Mouse (Mus musculus): ENCODE measurements around the gene Hmcn2. TPM values are rescaled to one million over a fixed set of nuclear protein-coding genes. Genes with fewer than 3 reads are reported as not detected.

Gene Hmcn2
- polyA plus RNA-seq, 1 experiment from 2014 or later = 4.1 TPM

- Histone ChIP-seq H3K9me3 (no peaks in the 10 kb centered on the region), H3K27me3 (replicated peaks) (no peaks in the 10 kb centered on the region), H3K27ac (no peak overlapping the region), H3K4me3 (replicated peaks) (no peak overlapping the region), H3K36me3 (no peaks in the 10 kb centered on the region), H3K9ac (no peak overlapping the region), H3K4me1 (no peaks in the 10 kb centered on the region), H3K4me2 (no peak overlapping the region)
- no peak for ATAC-seq (ENCODE audit: insufficient read depth, low FRiP score, low read depth)
- 78% methylated on average over 5 of the region's 5 CpGs for WGBS
Measured at GRCm38 (mm10) chr2:31494315-31494714, 180.1 kb downstream of the Hmcn2 start.

GRCm38 (mm10) chr2:31495046-31495476 is 180.8 kb downstream of the Hmcn2 start:
- H3K36me3 ChIP-seq = no peaks in the 10 kb centered on the region
- H3K9me3 ChIP-seq = no peaks in the 10 kb centered on the region
- H3K4me3 ChIP-seq (replicated peaks) = no peak overlapping the region
- WGBS = 61% methylated on average over 13 of the region's 13 CpGs
- ATAC-seq (ENCODE audit: insufficient read depth, low FRiP score, low read depth) = no peak
- no peak overlapping the region for H3K9ac ChIP-seq
- H3K4me2 ChIP-seq = no peak overlapping the region
- no peak overlapping the region for H3K27ac ChIP-seq
- no peaks in the 10 kb centered on the region for H3K4me1 ChIP-seq
- no peaks in the 10 kb centered on the region for H3K27me3 ChIP-seq (replicated peaks)

DNA sequence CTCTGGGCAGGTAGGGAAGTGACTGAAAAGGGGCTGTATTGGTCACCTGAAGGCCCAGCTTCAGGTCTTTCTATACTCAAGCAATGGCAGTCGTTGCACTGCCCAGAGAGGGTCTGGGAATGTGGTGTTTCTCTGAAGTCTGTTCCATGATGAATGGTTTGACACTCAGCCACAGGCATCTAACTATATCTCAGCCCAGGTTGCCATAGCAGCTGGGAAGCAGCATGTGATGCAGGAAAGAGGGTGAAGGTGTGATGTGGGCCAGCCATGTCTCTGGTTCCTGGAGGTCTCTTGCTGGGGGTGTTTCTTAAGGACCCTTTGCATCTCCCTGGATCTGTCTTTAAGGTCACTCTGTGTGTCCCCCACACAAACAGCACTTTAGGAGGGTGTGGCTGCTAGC is 181.9 kb downstream of the Hmcn2 start:
- Histone ChIP-seq H3K27ac (no peak overlapping the region), H3K27me3 (replicated peaks) (no peaks in the 10 kb centered on the region), H3K4me3 (replicated peaks) (no peak overlapping the region), H3K9me3 (no peaks in the 10 kb centered on the region), H3K4me1 (no peaks in the 10 kb centered on the region), H3K4me2 (no peak overlapping the region), H3K36me3 (no peaks in the 10 kb centered on the region), H3K9ac (no peak overlapping the region)
- ATAC-seq (ENCODE audit: insufficient read depth, low FRiP score, low read depth) = no peak
- 11% methylated on average over 1 of the region's 1 CpGs for WGBS

- Histone ChIP-seq H3K36me3 (no peaks in the 10 kb centered on the region), H3K27ac (no peak overlapping the region), H3K4me2 (no peak overlapping the region), H3K4me3 (replicated peaks) (no peak overlapping the region), H3K9ac (no peak overlapping the region), H3K4me1 (no peaks in the 10 kb centered on the region), H3K27me3 (replicated peaks) (no peaks in the 10 kb centered on the region), H3K9me3 (no peaks in the 10 kb centered on the region)
- no peak for ATAC-seq (ENCODE audit: insufficient read depth, low FRiP score, low read depth)
- 55% methylated on average over 7 of the region's 7 CpGs for WGBS
Measured at GRCm38 (mm10) chr2:31497113-31497512, 182.9 kb downstream of the Hmcn2 start.

DNA sequence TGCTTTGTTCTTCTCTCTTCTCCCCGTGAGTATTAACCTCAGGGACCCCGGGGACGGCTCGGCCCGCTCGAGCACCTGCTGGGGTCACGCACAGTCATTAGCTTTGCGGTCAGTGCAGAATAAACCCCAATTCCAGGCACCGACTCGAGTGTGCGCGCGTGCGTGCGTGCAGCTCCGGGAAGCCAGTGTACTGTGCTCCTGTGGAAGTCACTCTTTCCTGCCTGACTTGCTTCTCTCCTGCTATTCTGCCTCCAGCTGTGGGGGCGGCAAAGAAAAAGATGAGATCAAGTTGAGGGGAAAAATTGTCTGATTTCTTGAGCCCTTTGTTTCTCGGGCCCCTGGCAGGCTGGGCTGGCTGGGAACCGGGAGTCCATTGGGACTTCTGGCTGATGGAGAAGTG is 183.4 kb downstream of the Hmcn2 start:
- H3K27me3 ChIP-seq (replicated peaks) = no peaks in the 10 kb centered on the region
- no peak overlapping the region for H3K27ac ChIP-seq
- no peaks in the 10 kb centered on the region for H3K36me3 ChIP-seq

DNA sequence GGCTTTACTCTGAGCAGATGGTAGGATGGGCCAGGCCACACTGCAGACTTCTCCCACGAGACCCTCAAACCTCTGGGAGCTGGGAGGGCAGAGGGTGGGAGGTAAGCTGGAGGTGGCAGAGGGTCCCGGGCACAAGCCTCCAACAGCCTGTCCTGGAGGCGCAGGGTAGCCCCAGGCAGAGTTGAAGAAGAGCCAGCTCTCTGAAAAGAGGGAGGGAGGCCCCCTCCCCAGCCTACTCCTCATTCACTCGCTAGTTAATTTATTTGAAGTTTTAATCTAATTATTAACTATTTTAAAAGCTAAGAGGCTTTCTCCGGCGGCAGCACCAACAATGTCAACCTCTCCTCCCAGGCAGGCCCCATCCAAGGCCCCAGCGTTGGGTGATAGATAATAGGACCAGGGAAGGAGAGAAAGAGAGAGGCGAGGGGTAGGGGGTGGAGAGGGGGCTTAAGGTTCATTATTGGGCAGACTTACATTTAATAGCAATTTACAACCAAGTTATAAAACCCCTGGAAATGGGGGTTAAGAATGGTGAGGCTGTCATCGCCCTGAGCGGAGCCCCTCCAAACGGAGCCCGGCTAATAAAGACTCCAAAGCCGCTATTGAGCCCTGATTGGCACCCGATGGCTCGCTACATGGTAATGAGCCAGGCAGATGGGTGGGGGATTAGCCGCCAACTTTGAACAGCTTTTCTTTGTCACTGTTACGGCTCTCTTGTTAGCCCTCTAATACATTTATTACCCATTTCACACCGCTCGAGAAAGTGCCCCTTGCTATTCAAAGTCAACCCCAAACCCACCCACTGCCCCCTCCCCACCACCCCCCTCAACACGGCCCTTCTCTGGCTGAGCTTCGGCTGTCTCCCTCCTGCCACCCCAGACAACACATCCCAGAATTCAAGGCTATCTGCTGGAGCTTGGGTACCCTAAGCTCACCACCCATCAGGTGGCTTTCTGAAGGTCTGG is 185.4 kb downstream of the Hmcn2 start:
- 63% methylated on average over 21 of the region's 21 CpGs for WGBS
- Histone ChIP-seq H3K4me3 (replicated peaks) (no peak overlapping the region), H3K27me3 (replicated peaks) (no peaks in the 10 kb centered on the region), H3K36me3 (no peaks in the 10 kb centered on the region), H3K4me1 (peaks cover 1% of the 10 kb centered on the region; the same call in 1 of the 2 replicates), H3K9me3 (no peaks in the 10 kb centered on the region), H3K9ac (no peak overlapping the region), H3K27ac (no peak overlapping the region), H3K4me2 (no peak overlapping the region)
- no peak for ATAC-seq (ENCODE audit: insufficient read depth, low FRiP score, low read depth)

More for the DNA sequence above, 183.4 kb downstream of the Hmcn2 start:
- no peak for ATAC-seq (ENCODE audit: insufficient read depth, low FRiP score, low read depth)
- no peaks in the 10 kb centered on the region for H3K4me1 ChIP-seq
- no peak overlapping the region for H3K4me2 ChIP-seq
- no peak overlapping the region for H3K4me3 ChIP-seq (replicated peaks)
- no peaks in the 10 kb centered on the region for H3K9me3 ChIP-seq
- WGBS = 69% methylated on average over 19 of the region's 19 CpGs
- no peak overlapping the region for H3K9ac ChIP-seq

DNA sequence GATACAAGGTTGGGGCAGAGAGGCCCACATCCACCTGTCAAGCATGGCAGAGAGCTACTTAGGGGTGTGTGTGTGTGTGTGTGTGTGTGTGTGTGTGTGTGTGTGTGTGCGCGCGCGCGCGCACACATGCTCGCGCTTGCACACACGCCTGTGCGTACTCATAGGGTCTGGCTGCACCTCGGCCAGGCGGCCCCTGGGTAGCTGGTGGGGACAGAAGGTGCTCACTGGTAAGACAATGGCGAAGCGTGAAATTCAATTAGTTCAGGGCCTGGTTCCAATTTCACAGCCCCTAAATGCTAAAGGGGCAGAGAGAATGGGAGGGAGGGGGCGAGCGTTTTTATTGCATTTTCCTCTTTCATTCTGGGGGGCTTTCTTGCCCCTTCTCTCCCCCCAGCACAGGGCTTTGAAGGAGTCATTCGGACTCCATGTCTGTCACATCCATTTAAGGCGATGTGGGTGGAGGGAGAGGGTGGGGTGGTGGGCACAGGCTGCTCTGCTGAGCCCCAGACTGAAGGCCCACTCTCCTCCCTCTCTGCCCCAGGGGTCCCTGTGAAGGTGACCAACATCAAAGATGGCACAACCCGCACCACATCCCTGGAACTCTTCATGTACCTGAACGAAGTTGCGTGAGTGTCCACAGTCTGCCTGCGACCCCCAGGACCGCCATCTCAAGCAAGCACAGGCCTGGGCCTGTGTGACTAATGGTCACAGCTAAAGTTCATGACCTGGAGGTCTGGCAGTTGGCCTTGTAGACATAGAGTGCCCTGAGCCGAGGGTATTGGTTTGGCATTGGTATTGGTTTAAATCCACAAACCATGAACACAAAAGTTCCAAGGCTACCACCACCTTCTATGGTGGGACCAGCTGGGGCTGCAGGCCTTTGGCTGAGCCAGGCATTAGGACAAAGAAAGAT is 186.3 kb downstream of the Hmcn2 start:
- H3K27me3 ChIP-seq (replicated peaks) = no peaks in the 10 kb centered on the region
- H3K9ac ChIP-seq = no peak overlapping the region
- H3K4me1 ChIP-seq = peaks cover 9% of the 10 kb centered on the region; the same call in 1 of the 2 replicates
- no peak overlapping the region for H3K27ac ChIP-seq
- WGBS = 86% methylated on average over 24 of the region's 24 CpGs
- H3K4me2 ChIP-seq = no peak overlapping the region
- ATAC-seq (ENCODE audit: insufficient read depth, low FRiP score, low read depth) = no peak
- H3K4me3 ChIP-seq (replicated peaks) = no peak overlapping the region
- H3K9me3 ChIP-seq = no peaks in the 10 kb centered on the region
- no peaks in the 10 kb centered on the region for H3K36me3 ChIP-seq

- WGBS = 63% methylated on average over 20 of the region's 20 CpGs
- no peaks in the 10 kb centered on the region for H3K36me3 ChIP-seq
- no peak overlapping the region for H3K9ac ChIP-seq
- H3K4me2 ChIP-seq = no peak overlapping the region
- no peak overlapping the region for H3K4me3 ChIP-seq (replicated peaks)
- no peak for ATAC-seq (ENCODE audit: insufficient read depth, low FRiP score, low read depth)
- peaks cover 9% of the 10 kb centered on the region; the same call in 1 of the 2 replicates for H3K4me1 ChIP-seq
- H3K9me3 ChIP-seq = no peaks in the 10 kb centered on the region
- no peak overlapping the region for H3K27ac ChIP-seq
- no peaks in the 10 kb centered on the region for H3K27me3 ChIP-seq (replicated peaks)
Measured at GRCm38 (mm10) chr2:31501448-31502130, 187.4 kb downstream of the Hmcn2 start.

- Histone ChIP-seq H3K9me3 (no peaks in the 10 kb centered on the region), H3K4me2 (no peak overlapping the region), H3K36me3 (no peaks in the 10 kb centered on the region), H3K27ac (no peak overlapping the region), H3K9ac (no peak overlapping the region), H3K4me3 (replicated peaks) (no peak overlapping the region), H3K27me3 (replicated peaks) (no peaks in the 10 kb centered on the region), H3K4me1 (peaks cover 9% of the 10 kb centered on the region; the same call in 1 of the 2 replicates)
- WGBS = 66% methylated on average over 15 of the region's 15 CpGs
- ATAC-seq (ENCODE audit: insufficient read depth, low FRiP score, low read depth) = no peak
Measured at GRCm38 (mm10) chr2:31502616-31503522, 188.7 kb downstream of the Hmcn2 start.

GRCm38 (mm10) chr2:31505472-31505871 is 191.3 kb downstream of the Hmcn2 start:
- Histone ChIP-seq H3K36me3 (no peaks in the 10 kb centered on the region), H3K4me1 (peaks cover 9% of the 10 kb centered on the region; the same call in 1 of the 2 replicates), H3K9ac (no peak overlapping the region), H3K4me2 (no peak overlapping the region), H3K27ac (no peak overlapping the region), H3K27me3 (replicated peaks) (no peaks in the 10 kb centered on the region), H3K4me3 (replicated peaks) (no peak overlapping the region), H3K9me3 (no peaks in the 10 kb centered on the region)
- WGBS = 43% methylated on average over 11 of the region's 11 CpGs
- ATAC-seq (ENCODE audit: insufficient read depth, low FRiP score, low read depth) = no peak

DNA sequence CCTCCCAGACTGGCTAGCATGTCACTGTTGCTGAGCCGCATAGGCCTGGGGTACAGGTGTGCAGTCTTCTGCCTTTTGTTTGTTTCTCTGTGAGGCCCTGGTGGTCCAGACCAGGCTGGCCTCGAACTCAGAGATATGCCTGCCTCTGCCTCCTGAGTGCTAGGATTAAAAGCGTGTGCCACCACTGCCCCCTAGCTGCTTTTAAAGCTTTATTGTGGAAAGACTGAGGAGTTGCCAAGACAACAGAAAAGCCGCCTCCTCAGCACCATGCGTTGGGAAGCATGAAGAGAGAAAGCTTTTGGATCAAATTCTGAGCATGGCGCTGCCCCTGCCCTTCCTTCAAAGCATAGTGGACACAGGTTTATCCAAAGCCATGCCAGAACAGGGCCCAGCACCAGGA is 194.6 kb downstream of the Hmcn2 start:
- 91% methylated on average over 6 of the region's 6 CpGs for WGBS
- Histone ChIP-seq H3K27me3 (replicated peaks) (no peaks in the 10 kb centered on the region), H3K4me3 (replicated peaks) (no peak overlapping the region), H3K27ac (no peak overlapping the region), H3K36me3 (no peaks in the 10 kb centered on the region), H3K9me3 (no peaks in the 10 kb centered on the region), H3K4me2 (no peak overlapping the region), H3K4me1 (peaks cover 9% of the 10 kb centered on the region; the same call in 1 of the 2 replicates), H3K9ac (no peak overlapping the region)
- ATAC-seq (ENCODE audit: insufficient read depth, low FRiP score, low read depth) = no peak
